Mouse (Mus musculus): ENCODE results near the gene Ly6g6f. TPM values are rescaled to one million over a fixed set of nuclear protein-coding genes. Genes with fewer than 3 reads are reported as not detected.
A peak's percentile ranks its signal among the peaks of the same experiment; 100 is the strongest.

The Ly6g6f gene
- polyA plus RNA-seq, 1 experiment from 2014 or later = 0.19 TPM

GRCm38 (mm10) chr17:35088151-35088550 is 2.7 kb upstream of the Ly6g6f start:
- Histone ChIP-seq H3K4me3 (no peak overlapping the region), H3K36me3 (peaks cover 22% of the 10 kb centered on the region), H3K27ac (no peak overlapping the region), H3K4me2 (no peak overlapping the region), H3K9ac (no peak overlapping the region), H3K4me1 (replicated peaks) (peaks cover 15% of the 10 kb centered on the region), H3K27me3 (no peaks in the 10 kb centered on the region), H3K9me3 (no peaks in the 10 kb centered on the region)
- no peak for ATAC-seq (ENCODE audit: low FRiP score)
- 64% methylated on average over 2 of the region's 2 CpGs for WGBS

- 86% methylated on average over 3 of the region's 3 CpGs for WGBS
- ATAC-seq (ENCODE audit: low FRiP score) = no peak
- H3K27me3 ChIP-seq = no peaks in the 10 kb centered on the region
Observed at GRCm38 (mm10) chr17:35083929-35084497, 1.4 kb downstream of the Ly6g6f start.

GRCm38 (mm10) chr17:35082841-35083576 is 2.4 kb downstream of the Ly6g6f start:
- H3K27ac ChIP-seq = no peak overlapping the region
- no peaks in the 10 kb centered on the region for H3K36me3 ChIP-seq
- H3K9me3 ChIP-seq = no peaks in the 10 kb centered on the region
- no peak for ATAC-seq (ENCODE audit: low FRiP score)
- H3K4me1 ChIP-seq (replicated peaks) = peaks cover under 1% of the 10 kb centered on the region
- H3K4me2 ChIP-seq = no peak overlapping the region
- no peak overlapping the region for H3K9ac ChIP-seq
- WGBS = 85% methylated on average over 16 of the region's 16 CpGs
- H3K27me3 ChIP-seq = no peaks in the 10 kb centered on the region
- no peak overlapping the region for H3K4me3 ChIP-seq

More at GRCm38 (mm10) chr17:35083929-35084497, 1.4 kb downstream of the Ly6g6f start:
- Histone ChIP-seq H3K27ac (no peak overlapping the region), H3K9ac (no peak overlapping the region), H3K4me3 (no peak overlapping the region), H3K4me1 (replicated peaks) (no peaks in the 10 kb centered on the region), H3K36me3 (no peaks in the 10 kb centered on the region), H3K4me2 (no peak overlapping the region), H3K9me3 (no peaks in the 10 kb centered on the region)

- no peaks in the 10 kb centered on the region for H3K36me3 ChIP-seq
- H3K9ac ChIP-seq = no peak overlapping the region
- H3K27me3 ChIP-seq = no peaks in the 10 kb centered on the region
- peaks cover 12% of the 10 kb centered on the region for H3K4me1 ChIP-seq (replicated peaks)
- H3K4me3 ChIP-seq = no peak overlapping the region
- no peaks in the 10 kb centered on the region for H3K9me3 ChIP-seq
- H3K27ac ChIP-seq = no peak overlapping the region
- WGBS = 54% methylated on average over 4 of the region's 4 CpGs
- no peak for ATAC-seq (ENCODE audit: low FRiP score)
- no peak overlapping the region for H3K4me2 ChIP-seq
Observed at GRCm38 (mm10) chr17:35080710-35081109, 4.7 kb downstream of the Ly6g6f start.

GRCm38 (mm10) chr17:35080248-35080647 is 5.2 kb downstream of the Ly6g6f start:
- Histone ChIP-seq H3K4me1 (replicated peaks) (peaks cover 12% of the 10 kb centered on the region), H3K9me3 (no peaks in the 10 kb centered on the region), H3K36me3 (no peaks in the 10 kb centered on the region), H3K4me2 (no peak overlapping the region), H3K4me3 (no peak overlapping the region), H3K9ac (no peak overlapping the region), H3K27ac (no peak overlapping the region), H3K27me3 (no peaks in the 10 kb centered on the region)
- 71% methylated on average over 6 of the region's 6 CpGs for WGBS
- no peak for ATAC-seq (ENCODE audit: low FRiP score)

- no peak for ATAC-seq (ENCODE audit: low FRiP score)
- H3K9ac ChIP-seq = no peak overlapping the region
- WGBS = 74% methylated on average over 9 of the region's 9 CpGs
Observed at GRCm38 (mm10) chr17:35079778-35080177, 5.6 kb downstream of the Ly6g6f start.

GRCm38 (mm10) chr17:35077786-35078233 is 7.6 kb downstream of the Ly6g6f start, which contains the start of gene Ly6g6d:
Gene Ly6g6d, minus strand, starts transcription at chr17:35078065.
- no peak for ATAC-seq (ENCODE audit: low FRiP score)
- peak within 1 kb of the TSS; percentile 44 for H3K9ac ChIP-seq
- WGBS = 14% methylated on average over 14 of the region's 14 CpGs

More at GRCm38 (mm10) chr17:35079778-35080177, 5.6 kb downstream of the Ly6g6f start:
- no peak overlapping the region for H3K27ac ChIP-seq
- H3K4me1 ChIP-seq (replicated peaks) = peaks cover 12% of the 10 kb centered on the region
- no peaks in the 10 kb centered on the region for H3K36me3 ChIP-seq
- H3K27me3 ChIP-seq = no peaks in the 10 kb centered on the region
- no peak overlapping the region for H3K4me3 ChIP-seq
- no peak overlapping the region for H3K4me2 ChIP-seq
- no peaks in the 10 kb centered on the region for H3K9me3 ChIP-seq

GRCm38 (mm10) chr17:35077285-35077684 is 8.1 kb downstream of the Ly6g6f start:
- H3K4me2 ChIP-seq = peak overlapping the region; percentile 44
- H3K27me3 ChIP-seq = no peaks in the 10 kb centered on the region
- H3K4me1 ChIP-seq (replicated peaks) = peaks cover 12% of the 10 kb centered on the region
- ATAC-seq (ENCODE audit: low FRiP score) = no peak
- peak overlapping the region; percentile 44 for H3K9ac ChIP-seq
- H3K36me3 ChIP-seq = no peaks in the 10 kb centered on the region
- no peaks in the 10 kb centered on the region for H3K9me3 ChIP-seq
- H3K4me3 ChIP-seq = no peak overlapping the region
- no peak overlapping the region for H3K27ac ChIP-seq
- 40% methylated on average over 2 of the region's 2 CpGs for WGBS

More at GRCm38 (mm10) chr17:35077786-35078233, 7.6 kb downstream of the Ly6g6f start, which contains the start of gene Ly6g6d:
- Histone ChIP-seq H3K4me1 (replicated peaks) (peaks cover 12% of the 10 kb centered on the region), H3K27me3 (no peaks in the 10 kb centered on the region), H3K4me2 (peak within 1 kb of the TSS; percentile 44), H3K27ac (no peak within 1 kb of the TSS; the same call in 1 of the 2 replicates), H3K9me3 (no peaks in the 10 kb centered on the region), H3K4me3 (peak within 1 kb of the TSS; percentile 10; the same call in 1 of the 2 replicates), H3K36me3 (no peaks in the 10 kb centered on the region)

GRCm38 (mm10) chr17:35076507-35077176 is 8.8 kb downstream of the Ly6g6f start, which contains the start of gene Ly6g6e:
Gene Ly6g6e, plus strand, starts transcription at chr17:35076902.
- Histone ChIP-seq H3K36me3 (no peaks in the 10 kb centered on the region), H3K4me1 (replicated peaks) (peaks cover 12% of the 10 kb centered on the region), H3K4me2 (peak within 1 kb of the TSS; percentile 44), H3K27me3 (no peaks in the 10 kb centered on the region), H3K9ac (peak within 1 kb of the TSS; percentile 44), H3K27ac (no peak within 1 kb of the TSS), H3K9me3 (no peaks in the 10 kb centered on the region), H3K4me3 (peak within 1 kb of the TSS; percentile 10; the same call in 1 of the 2 replicates)
- no peak for ATAC-seq (ENCODE audit: low FRiP score)
- 26% methylated on average over 10 of the region's 10 CpGs for WGBS

- Histone ChIP-seq H3K9me3 (no peaks in the 10 kb centered on the region), H3K36me3 (no peaks in the 10 kb centered on the region), H3K27ac (no peak overlapping the region), H3K4me1 (replicated peaks) (peaks cover 12% of the 10 kb centered on the region), H3K27me3 (no peaks in the 10 kb centered on the region), H3K4me2 (no peak overlapping the region), H3K4me3 (no peak overlapping the region), H3K9ac (peak overlapping the region; percentile 49; the same call in 1 of the 2 replicates)
- no peak for ATAC-seq (ENCODE audit: low FRiP score)
- 61% methylated on average over 17 of the region's 17 CpGs for WGBS
Observed at GRCm38 (mm10) chr17:35074097-35074496, 11.3 kb downstream of the Ly6g6f start.

- Histone ChIP-seq H3K4me3 (no peak overlapping the region), H3K9ac (no peak overlapping the region), H3K4me2 (no peak overlapping the region), H3K27me3 (peaks cover 25% of the 10 kb centered on the region), H3K9me3 (no peaks in the 10 kb centered on the region), H3K36me3 (no peaks in the 10 kb centered on the region), H3K4me1 (replicated peaks) (no peaks in the 10 kb centered on the region), H3K27ac (no peak overlapping the region)
- WGBS = 84% methylated on average over 9 of the region's 9 CpGs
- no peak for ATAC-seq (ENCODE audit: low FRiP score)
Observed at GRCm38 (mm10) chr17:35071454-35071853, 14.0 kb downstream of the Ly6g6f start.

- no peak for ATAC-seq (ENCODE audit: low FRiP score)
- H3K27ac ChIP-seq = no peak overlapping the region
- H3K9me3 ChIP-seq = no peaks in the 10 kb centered on the region
- no peaks in the 10 kb centered on the region for H3K36me3 ChIP-seq
- H3K4me1 ChIP-seq (replicated peaks) = peaks cover under 1% of the 10 kb centered on the region; the same call in 1 of the 2 replicates
- peaks cover 33% of the 10 kb centered on the region for H3K27me3 ChIP-seq
- H3K4me3 ChIP-seq = no peak overlapping the region
- H3K9ac ChIP-seq = no peak overlapping the region
- H3K4me2 ChIP-seq = no peak overlapping the region
- 59% methylated on average over 6 of the region's 6 CpGs for WGBS
Observed at GRCm38 (mm10) chr17:35070556-35071229, 14.7 kb downstream of the Ly6g6f start.

Measured in hindbrain, embryonic 13.5 days (tissue).